Mouse (Mus musculus) telencephalon, adult 2 months (tissue): ENCODE measurements around the gene Fbxo11.

Source experiments
- DNase-seq: peaks from one replicate; pipeline ENCODE4 v3.0.0-alpha.2; 2011; ENCODE audit warnings: low read depth, low spot score

Gene Fbxo11

GRCm38 (mm10) chr17:88065031-88065800, at the start of gene Fbxo11:
Gene Fbxo11 (minus strand): TSS chr17:88065291.
- DNase-seq = no peak

GRCm38 (mm10) chr17:88113883-88114229, 48.8 kb upstream of the Fbxo11 start:
- no peak for DNase-seq

GRCm38 (mm10) chr17:88113015-88113882, 48.2 kb upstream of the Fbxo11 start:
- DNase-seq = no peak

GRCm38 (mm10) chr17:88111865-88112645, 47.0 kb upstream of the Fbxo11 start:
- DNase-seq = no peak

GRCm38 (mm10) chr17:88111081-88111796, 46.1 kb upstream of the Fbxo11 start:
- no peak for DNase-seq

GRCm38 (mm10) chr17:88107708-88108107, 42.6 kb upstream of the Fbxo11 start:
- DNase-seq = no peak

GRCm38 (mm10) chr17:88106365-88106764, 41.3 kb upstream of the Fbxo11 start:
- DNase-seq = peak; percentile 34

- DNase-seq = no peak
These were observed 37.5 kb upstream of the Fbxo11 start for GRCm38 (mm10) chr17:88102597-88102996.

- DNase-seq = no peak
These were observed 33.2 kb upstream of the Fbxo11 start for GRCm38 (mm10) chr17:88098181-88098852.

GRCm38 (mm10) chr17:88097543-88097942, 32.5 kb upstream of the Fbxo11 start:
- no peak for DNase-seq

- no peak for DNase-seq
These were observed 31.8 kb upstream of the Fbxo11 start for GRCm38 (mm10) chr17:88096809-88097399.

- no peak for DNase-seq
These were observed 30.6 kb upstream of the Fbxo11 start for GRCm38 (mm10) chr17:88095517-88096198.

GRCm38 (mm10) chr17:88094327-88094726, 29.2 kb upstream of the Fbxo11 start:
- DNase-seq = no peak

- DNase-seq = no peak
These were observed 28.7 kb upstream of the Fbxo11 start for GRCm38 (mm10) chr17:88093798-88094197.

- DNase-seq = no peak
These were observed 20.9 kb upstream of the Fbxo11 start for GRCm38 (mm10) chr17:88085976-88086375.

- DNase-seq = no peak
These were observed 16.4 kb upstream of the Fbxo11 start for GRCm38 (mm10) chr17:88081446-88081845.

- DNase-seq = no peak
These were observed 14.7 kb upstream of the Fbxo11 start for GRCm38 (mm10) chr17:88079771-88080170.

- no peak for DNase-seq
These were observed 7.0 kb upstream of the Fbxo11 start for GRCm38 (mm10) chr17:88072047-88072446.

- DNase-seq = no peak
These were observed 3.1 kb upstream of the Fbxo11 start for GRCm38 (mm10) chr17:88068024-88068719.
